Mouse (Mus musculus): Measurements from ENCODE around the gene Shank2.

GRCm38 (mm10) chr7:144204290-144204689 lies 202.6 kb downstream of the Shank2 start:
- TF ChIP-seq EP300 (IDR thresholded peaks at IDR 0.05; ENCODE audit: low read depth in 1 of 2, low read length in 2 of 2), result no peak
- no peak for TF ChIP-seq CTCF (IDR thresholded peaks at IDR 0.05 in 2 of 3, conservative IDR thresholded peaks at IDR 0.05 in 1 of 3; ENCODE audit: control insufficient read depth in 1 of 3, insufficient read depth in 1 of 3, low read depth in 2 of 3, low read length in 3 of 3, poor library complexity in 1 of 3, severe bottlenecking in 1 of 3)
- TF ChIP-seq USF1 (IDR thresholded peaks at IDR 0.05; ENCODE audit: low read depth, low read length), result no peak
- TF ChIP-seq POLR2A (IDR thresholded peaks at IDR 0.05; ENCODE audit: control insufficient read depth in 1 of 2, insufficient read depth in 1 of 2, low read depth in 1 of 2, low read length in 2 of 2, poor library complexity in 1 of 2), result no peak
- no peak for TF ChIP-seq POLR2AphosphoS5 (IDR thresholded peaks at IDR 0.05; ENCODE audit: borderline replicate concordance, low read depth, low read length)
- TF ChIP-seq ZMIZ1 (IDR thresholded peaks at IDR 0.05; ENCODE audit: low read depth, low read length), result no peak
- TF ChIP-seq MEF2A (IDR thresholded peaks at IDR 0.05; ENCODE audit: extremely low read depth, insufficient replicate concordance, low read depth, low read length, poor library complexity, severe bottlenecking), result no peak
- TF ChIP-seq USF2 (IDR thresholded peaks at IDR 0.05; ENCODE audit: borderline replicate concordance in 1 of 2, insufficient read depth in 1 of 2, low read depth in 1 of 2, low read length in 2 of 2), result no peak
- no peak for TF ChIP-seq JUND (IDR thresholded peaks at IDR 0.05; ENCODE audit: low read depth, low read length)
- no peak for TF ChIP-seq MYB (IDR thresholded peaks at IDR 0.05; ENCODE audit: low read depth, low read length)
- no peak for TF ChIP-seq RCOR1 (IDR thresholded peaks at IDR 0.05; ENCODE audit: low read depth, low read length)
- TF ChIP-seq MXI1 (IDR thresholded peaks at IDR 0.05; ENCODE audit: low read depth, low read length), result no peak
- TF ChIP-seq TAL1 (IDR thresholded peaks at IDR 0.05; ENCODE audit: low read length), result no peak
- TF ChIP-seq RAD21 (IDR thresholded peaks at IDR 0.05; ENCODE audit: low read depth, low read length), result no peak
